ENCODE assay signal across 8 mouse cellular contexts in the genomic region with DNA sequence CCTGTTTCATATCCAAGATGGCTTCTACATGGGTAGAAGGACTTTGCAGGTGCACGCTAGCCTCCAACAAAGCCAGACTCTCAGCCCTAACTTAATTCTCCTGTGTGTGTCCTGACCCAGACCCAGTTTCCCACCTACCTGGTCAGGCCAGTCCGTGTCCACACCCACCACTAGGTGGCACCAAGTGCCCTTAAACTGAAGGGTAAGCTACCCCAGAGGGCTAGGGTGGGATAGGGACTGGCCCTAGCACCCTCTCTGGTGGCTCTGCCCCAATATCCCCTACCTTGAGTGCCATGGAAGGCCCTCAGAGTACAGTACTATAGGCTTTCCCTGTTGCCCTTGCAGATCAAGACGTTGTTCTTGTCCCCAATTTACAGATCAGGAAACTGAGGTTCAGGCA.
A peak's percentile ranks its signal among the peaks of the same experiment; 100 is the strongest.
DNase-seq lines count a peak whose midpoint lies in the region; ATAC-seq lines count a peak whose summit lies in the region.

No protein-coding gene starts in this region.

- H3K9me3 ChIP-seq in embryonic facial prominence, embryonic 11.5 days (replicated peaks; ENCODE audit: control insufficient read depth, low read length): no peaks in the 10 kb centered on the region

- no peaks in the 10 kb centered on the region for H3K36me3 ChIP-seq in embryonic facial prominence, embryonic 11.5 days (replicated peaks; ENCODE audit: control insufficient read depth, insufficient read depth, low read depth, low read length)

- H3K4me3 ChIP-seq in embryonic facial prominence, embryonic 11.5 days (ENCODE audit: low read depth, low read length): no peak overlapping the region

- H3K9ac ChIP-seq in embryonic facial prominence, embryonic 11.5 days (replicated peaks; ENCODE audit: low read length): no peak overlapping the region

- peak; percentile 13 to 14 for DNase-seq in frontal cortex, postnatal 25 days (ENCODE audit: low spot score in 2 of 2)
- DNase-seq in frontal cortex, postnatal 10 days (ENCODE audit: low spot score in 2 of 2): no peak
- peak; percentile 61 for DNase-seq in urinary bladder, postnatal 14 days (ENCODE audit: low spot score)
- no peak for DNase-seq in urinary bladder, postnatal 4 days (ENCODE audit: low spot score in 2 of 2)
- peak; percentile 60 for DNase-seq in embryonic facial prominence, embryonic 11.5 days (ENCODE audit: low spot score)
- peak; percentile 53 for DNase-seq in kidney, adult 9 months
- peak; percentile 65 for DNase-seq in testis, postnatal 10 days (ENCODE audit: low spot score)

- no peak overlapping the region for H3K27ac ChIP-seq in embryonic facial prominence, embryonic 11.5 days (replicated peaks; ENCODE audit: low read depth, low read length)

- H3K27me3 ChIP-seq in embryonic facial prominence, embryonic 11.5 days (ENCODE audit: control insufficient read depth, insufficient read depth, low read length): no peaks in the 10 kb centered on the region; the same call in 1 of the 2 replicates

- 0 out of 2 replicates have a peak, but pooled peaks have one; percentile 22 for ATAC-seq in embryonic facial prominence, embryonic 11.5 days (replicated peaks; ENCODE audit: insufficient number of reproducible peaks, low FRiP score, low TSS enrichment, low read depth)
- peak; percentile 62; the same call in 1 of the 2 replicates for ATAC-seq in megakaryocyte, adult 5-6 weeks (ENCODE audit: poor library complexity, severe bottlenecking)

- peaks cover 7% of the 10 kb centered on the region for H3K4me1 ChIP-seq in embryonic facial prominence, embryonic 11.5 days (ENCODE audit: control insufficient read depth, insufficient read depth, low read length)

- H3K4me2 ChIP-seq in embryonic facial prominence, embryonic 11.5 days (ENCODE audit: low read depth, low read length): no peak overlapping the region

- WGBS in embryonic facial prominence, embryonic 11.5 days: 44% methylated on average over 3 of the region's 3 CpGs

Comparison
In these comparisons a context has a peak if more than half of its experiments do, and no peak if none do; other contexts are left out.
1. DNase-seq: peak in frontal cortex, postnatal 25 days (2 of 2), urinary bladder, postnatal 14 days (single experiment), embryonic facial prominence, embryonic 11.5 days (single experiment), kidney, adult 9 months (single experiment) and testis, postnatal 10 days (single experiment); none in frontal cortex, postnatal 10 days (0 of 2) and urinary bladder, postnatal 4 days (0 of 2).